Mouse (Mus musculus) embryo, embryonic 10.5 days (tissue): ENCODE measurements around the gene Gprc5d.

Experiments used
- DNase-seq: peaks from one replicate; pipeline ENCODE4 v3.0.0-alpha.2; 2015; ENCODE audit warnings: low spot score

Gprc5d gene

DNA sequence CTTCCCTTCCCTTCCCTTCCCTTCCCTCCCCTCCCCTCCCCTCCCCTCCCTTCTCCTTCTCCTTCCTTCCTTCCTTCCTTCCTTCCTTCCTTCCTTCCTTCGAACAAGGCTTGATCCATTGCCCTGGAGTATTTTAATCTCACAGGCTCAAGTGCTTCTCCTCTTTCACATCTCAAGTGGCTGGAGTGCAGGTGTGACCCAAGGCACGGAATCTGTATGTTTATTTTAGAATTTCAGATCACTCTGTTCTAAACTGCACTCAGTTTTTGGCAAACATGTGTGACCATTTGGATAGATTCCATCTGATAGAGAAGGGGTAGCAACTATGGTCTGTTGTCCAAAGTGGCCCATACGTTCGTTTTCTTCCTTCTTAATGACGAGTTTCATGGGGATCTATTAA lies 49.9 kb downstream of the Gprc5d start:
- DNase-seq = no peak

DNA sequence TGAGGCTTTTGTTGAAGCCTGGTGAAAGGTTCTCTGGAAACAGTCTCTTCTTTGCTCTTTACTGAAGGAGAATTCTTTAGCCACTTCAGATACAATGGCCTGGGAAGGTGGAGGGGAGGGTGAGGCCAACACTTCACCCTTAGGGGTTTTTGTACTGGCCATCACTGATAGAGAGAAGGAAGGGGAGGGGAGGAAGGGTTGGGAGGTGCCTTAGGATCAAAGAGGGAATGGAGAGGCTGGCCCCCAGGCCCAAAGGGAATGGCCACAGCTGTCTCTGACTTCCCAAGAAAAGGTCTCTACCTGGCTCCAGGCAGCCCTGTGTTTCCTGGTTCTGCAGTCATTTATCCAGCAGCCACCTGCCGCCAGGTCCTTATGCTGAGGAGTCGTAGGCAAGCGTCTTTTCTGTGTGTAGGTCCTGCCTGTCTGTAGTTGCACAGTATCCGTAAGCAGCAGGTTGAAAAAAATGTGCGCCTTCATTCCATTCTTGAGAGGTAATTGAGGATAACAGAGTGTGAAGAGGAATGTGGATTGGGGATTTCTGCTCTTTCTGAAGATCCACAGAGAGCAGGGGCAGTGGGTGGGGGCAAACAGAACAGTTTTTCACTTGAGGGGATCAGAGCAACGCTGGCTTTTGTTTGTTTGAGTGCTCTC lies 51.2 kb downstream of the Gprc5d start:
- DNase-seq = peak; percentile 30

DNA sequence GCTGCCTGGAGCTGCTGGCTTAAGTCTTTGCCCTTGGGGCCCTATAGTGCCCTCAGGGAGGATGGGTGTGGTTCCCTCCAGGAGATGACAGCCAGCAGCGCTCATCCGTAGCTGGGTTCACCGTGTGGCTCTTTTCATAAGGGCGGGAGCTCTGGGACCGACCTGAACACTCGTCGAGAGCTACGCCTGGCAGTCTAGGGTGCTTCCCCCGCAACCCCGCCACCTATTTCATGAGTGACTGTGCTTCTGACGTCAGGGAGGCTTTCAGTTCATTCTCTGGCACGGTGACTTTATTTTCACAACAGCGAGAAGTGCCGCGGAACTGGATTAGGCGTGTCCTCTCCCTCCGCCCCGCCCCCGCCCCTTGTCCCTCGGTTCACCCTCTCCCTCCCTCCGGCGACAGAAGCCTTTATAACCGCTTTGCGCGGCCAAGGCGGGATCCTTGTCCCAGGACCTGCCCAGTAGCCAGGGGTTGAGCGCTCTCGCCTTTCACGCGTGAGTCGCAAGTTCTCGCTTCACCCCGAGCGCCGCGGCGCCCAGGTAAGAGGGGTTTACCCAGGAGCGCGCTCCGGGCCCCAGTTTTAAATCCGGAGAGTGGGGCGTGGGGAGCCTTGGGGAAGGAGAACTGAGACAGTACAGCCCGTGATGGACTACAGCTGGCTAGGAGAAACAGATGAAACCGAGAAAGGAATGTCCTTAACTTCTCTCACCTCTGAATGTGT lies 52.7 kb downstream of the Gprc5d start, which contains the start of gene Gprc5a:
Gene Gprc5a, plus strand, starts transcription at position 416 of the 722 bp plus-strand sequence.
- peak; percentile 82 for DNase-seq

- no peak for DNase-seq
These were observed 53.5 kb downstream of the Gprc5d start for GRCm38 (mm10) chr6:135064621-135065020.

DNA sequence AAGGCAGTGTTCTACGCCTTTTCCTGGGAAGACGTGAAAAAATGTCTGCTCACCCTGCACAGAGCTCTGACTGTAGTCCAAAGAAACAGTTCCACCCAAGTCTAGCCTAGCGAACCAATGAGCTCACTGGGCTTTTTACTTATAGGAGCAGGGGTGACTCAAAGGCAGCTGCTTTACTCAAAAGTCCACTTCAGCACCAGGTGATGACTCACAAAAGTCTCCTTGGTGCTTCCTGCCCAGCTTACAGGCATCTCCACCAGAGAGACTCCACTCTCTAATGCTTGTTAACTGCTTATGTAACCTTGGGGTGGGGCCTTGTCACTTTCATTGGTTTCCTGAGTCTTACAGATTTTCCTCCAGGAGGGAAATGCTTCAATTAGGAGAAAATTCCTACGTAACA lies 57.4 kb downstream of the Gprc5d start:
- no peak for DNase-seq
